Mouse (Mus musculus) testis, adult 2 months (tissue): ENCODE data around the gene Gpt2.

Source experiments
- CTCF ChIP-seq: fragments of 200-500 bp; IDR thresholded peaks from 2 replicates; pipeline ENCODE4 v1.5.1; 2012; ENCODE audit warnings: low read depth, mild to moderate bottlenecking, inconsistent platforms, low read length, moderate library complexity; ENCODE audit not compliant: control insufficient read depth, insufficient read depth, insufficient replicate concordance
- POLR2A ChIP-seq: fragments of 200-500 bp; IDR thresholded peaks from 2 replicates; pipeline ENCODE4 v1.6.1; 2012; ENCODE audit warnings: low read depth, mild to moderate bottlenecking, inconsistent platforms, low read length, moderate library complexity; ENCODE audit not compliant: control insufficient read depth

- TF ChIP-seq CTCF (peak; percentile 66; the same call in 1 of the 2 replicates), POLR2A (no peak)
Measured at GRCm38 (mm10) chr8:85456536-85456935, 35.8 kb upstream of the Gpt2 start.
